28 mouse cellular contexts compared by ENCODE assay signal in genomic region chr5:151374825-151375224, GRCm38 (mm10). TPM values are rescaled to one million over a fixed set of nuclear protein-coding genes. Genes with fewer than 3 reads are reported as not detected.
DNase-seq lines count a peak whose midpoint lies in the region; ATAC-seq and TF ChIP-seq lines count a peak whose summit lies in the region.
"Had no signal": no experiment of that assay in that cellular context is flagged by ENCODE, and none has a peak within 500 bp of the region (broad histone marks: within the 10 kb centered on the region; RNA-seq: fewer than 3 reads in every experiment).

No protein-coding gene starts in this region.

- no peak overlapping the region for H3K9ac ChIP-seq in heart, embryonic 11.5 days (ENCODE audit: low read depth, low read length)
- H3K9ac ChIP-seq: embryonic facial prominence, embryonic 12.5 days; forebrain, embryonic 12.5 days had no signal

- TF ChIP-seq CTCF in C2C12 (IDR thresholded peaks at IDR 0.05; ENCODE audit: control insufficient read depth, insufficient read depth, insufficient read length) = no peak
- no peak for TF ChIP-seq CTCF in embryonic fibroblast, embryonic 13.5 days (IDR thresholded peaks at IDR 0.05; ENCODE audit: borderline replicate concordance, insufficient read depth, low read length)

- peak; percentile 79 for DNase-seq in 3T3-L1 (ENCODE audit: low read depth, low spot score)
- no peak for DNase-seq in right cerebral cortex, adult 2 months (ENCODE audit: low spot score in 2 of 2)
- no peak for DNase-seq in B cell, adult 2 months
- DNase-seq in natural killer cell, adult 2 months (ENCODE audit: low spot score in 2 of 2) = no peak
- DNase-seq: adrenal gland, adult 2 months; adrenal gland, postnatal 10 days; adrenal gland, postnatal 36 days; cerebellum, adult 11-12 months; cerebellum, adult 2 months; cerebellum, adult 9-10 months; cerebellum, postnatal 10 days; cerebellum, postnatal 25 days had no signal

- H3K36me3 ChIP-seq in C2C12 (ENCODE audit: control insufficient read depth, insufficient read depth) = no peaks in the 10 kb centered on the region
- no peaks in the 10 kb centered on the region for H3K36me3 ChIP-seq in heart, embryonic 11.5 days (ENCODE audit: control insufficient read depth, insufficient read depth, low read length)
- H3K36me3 ChIP-seq: embryonic facial prominence, embryonic 10.5 days; embryonic facial prominence, embryonic 12.5 days; forebrain, embryonic 10.5 days; forebrain, embryonic 12.5 days had no signal

- no peak overlapping the region for H3K4me3 ChIP-seq in C2C12 (ENCODE audit: insufficient read depth, poor library complexity, severe bottlenecking)
- H3K4me3 ChIP-seq in embryonic fibroblast, embryonic 13.5 days (ENCODE audit: insufficient read depth, low read length) = no peak overlapping the region
- H3K4me3 ChIP-seq in heart, embryonic 11.5 days (ENCODE audit: low read depth, low read length) = no peak overlapping the region
- H3K4me3 ChIP-seq: embryonic facial prominence, embryonic 10.5 days; embryonic facial prominence, embryonic 12.5 days; erythroblast, embryonic 14.5 days; forebrain, embryonic 10.5 days; forebrain, embryonic 12.5 days had no signal

- 70% methylated on average over 2 of the region's 2 CpGs for WGBS in heart, embryonic 11.5 days (ENCODE audit: insufficient replicate concordance)

- no peaks in the 10 kb centered on the region for H3K27me3 ChIP-seq in C2C12 (ENCODE audit: control insufficient read depth, insufficient read depth, insufficient read length)
- no peaks in the 10 kb centered on the region for H3K27me3 ChIP-seq in heart, embryonic 11.5 days (ENCODE audit: control insufficient read depth, insufficient read depth, low read length)
- H3K27me3 ChIP-seq: CH12.LX; embryonic facial prominence, embryonic 12.5 days; forebrain, embryonic 12.5 days had no signal

- H3ac ChIP-seq in C2C12 (ENCODE audit: control insufficient read depth, insufficient read length, low read depth) = no peak overlapping the region

- no peaks in the 10 kb centered on the region for H3K79me2 ChIP-seq in C2C12 (ENCODE audit: control insufficient read depth, insufficient read depth)

- peaks cover 16% of the 10 kb centered on the region for H3K4me1 ChIP-seq in embryonic fibroblast, embryonic 13.5 days (ENCODE audit: control insufficient read depth, insufficient read depth, low read length)
- no peaks in the 10 kb centered on the region for H3K4me1 ChIP-seq in heart, embryonic 11.5 days (ENCODE audit: control insufficient read depth, insufficient read depth, low read length)
- H3K4me1 ChIP-seq: embryonic facial prominence, embryonic 10.5 days; embryonic facial prominence, embryonic 12.5 days; forebrain, embryonic 10.5 days; forebrain, embryonic 12.5 days had no signal

- no peak for TF ChIP-seq POLR2A in embryonic fibroblast, embryonic 13.5 days (IDR thresholded peaks at IDR 0.05; ENCODE audit: low read depth, low read length)

- H3K4me2 ChIP-seq in heart, embryonic 11.5 days = no peak overlapping the region
- H3K4me2 ChIP-seq: embryonic facial prominence, embryonic 12.5 days; forebrain, embryonic 12.5 days had no signal

- H3K27ac ChIP-seq in embryonic fibroblast, embryonic 13.5 days (ENCODE audit: insufficient read depth, low read length) = 0 out of 2 replicates have a peak overlapping the region, but pooled peaks have one; percentile 34
- H3K27ac ChIP-seq in heart, embryonic 11.5 days (ENCODE audit: low read depth, low read length) = no peak overlapping the region
- H3K27ac ChIP-seq: embryonic facial prominence, embryonic 10.5 days; embryonic facial prominence, embryonic 12.5 days; forebrain, embryonic 10.5 days; forebrain, embryonic 12.5 days had no signal

- ATAC-seq in heart, embryonic 11.5 days (replicated peaks; ENCODE audit: insufficient number of reproducible peaks, low FRiP score, low TSS enrichment) = no peak
- ATAC-seq: CD4-positive, CD25-positive, alpha-beta regulatory T cell, adult 4 months; forebrain, embryonic 14.5 days; forebrain, embryonic 16.5 days had no signal

- no peaks in the 10 kb centered on the region for H3K79me3 ChIP-seq in C2C12 (ENCODE audit: low read depth)

- H3K9me3 ChIP-seq in heart, embryonic 11.5 days (replicated peaks; ENCODE audit: control insufficient read depth, low read length) = no peaks in the 10 kb centered on the region
- H3K9me3 ChIP-seq: embryonic facial prominence, embryonic 10.5 days; embryonic facial prominence, embryonic 12.5 days; forebrain, embryonic 10.5 days; forebrain, embryonic 12.5 days; G1E had no signal

TF ChIP-seq in C2C12, 6 proteins besides CTCF, POLR2A, EP300 and RAD21:
- TF ChIP-seq FOSL1 (IDR thresholded peaks at IDR 0.05; ENCODE audit: insufficient read depth, low read length, poor library complexity, severe bottlenecking) (peak; percentile 61), MAX (IDR thresholded peaks at IDR 0.05) (no peak), CEBPB (IDR thresholded peaks at IDR 0.05; ENCODE audit: low read depth) (peak; percentile 82)

RNA-seq across cellular contexts. Expression of gene Gm42906, which starts 53.1 kb away (rescaled TPM):
- polyA plus RNA-seq in C2C12 (2012; fragmentation: generic; extraction: Trizol) = not detected
- not detected in 2 replicates for polyA plus RNA-seq in embryonic fibroblast, embryonic 13.5 days (2011; ENCODE audit: insufficient read length, low read depth, missing spikeins)
- polyA plus RNA-seq in heart, embryonic 11.5 days (2014; fragmentation: Nextera tagmentation; extraction: Ambion mirVana) = not detected in 2 replicates
- polyA plus RNA-seq: adrenal gland, adult 2 months; CD4-positive, CD25-positive, alpha-beta regulatory T cell, adult 4 months; cerebellum, adult 2 months; cortical plate, adult 2 months; embryonic facial prominence, embryonic 10.5 days; embryonic facial prominence, embryonic 12.5 days; embryonic facial prominence, embryonic 14.5 days; erythroblast, embryonic 14.5 days; forebrain, embryonic 10.5 days; forebrain, embryonic 12.5 days; forebrain, embryonic 14.5 days; forebrain, embryonic 16.5 days; frontal cortex, adult 2 months; G1E had no signal
